Mouse (Mus musculus): ENCODE results near the gene Dpf2. TPM values are rescaled to one million over a fixed set of nuclear protein-coding genes. Genes with fewer than 3 reads are reported as not detected.
A peak's percentile ranks its signal among the peaks of the same experiment; 100 is the strongest.

Dpf2 gene
- polyA plus RNA-seq, 1 experiment from 2014 or later, result 162 TPM

- no peaks in the 10 kb centered on the region for H3K9me3 ChIP-seq (ENCODE audit: low read depth, low read length)
- ATAC-seq (ENCODE audit: insufficient read depth) (peak; percentile 1; the same call in 1 of the 2 replicates), DNase-seq (no peak)
- 0 out of 2 replicates have a peak, but pooled peaks cover 3% of the 10 kb centered on the region for H3K4me1 ChIP-seq (ENCODE audit: insufficient read depth)
- peak overlapping the region; percentile 30; the same call in 1 of the 2 replicates for H3K27ac ChIP-seq (ENCODE audit: low read depth)
- H3K4me2 ChIP-seq, result peak overlapping the region; percentile 89
- H3K27me3 ChIP-seq (ENCODE audit: insufficient read depth, low read length), result no peaks in the 10 kb centered on the region
- H3K9ac ChIP-seq, result peak overlapping the region; percentile 75
- WGBS, result 8% methylated on average over 26 of the region's 31 CpGs
- H3K36me3 ChIP-seq (ENCODE audit: insufficient read depth), result peaks cover 31% of the 10 kb centered on the region
- no peak for TF ChIP-seq CTCF (IDR thresholded peaks at IDR 0.05; ENCODE audit: low read depth)
- peak overlapping the region; percentile 63 for H3K4me3 ChIP-seq (ENCODE audit: low read depth, low read length)
These were observed 19.4 kb downstream of the Dpf2 start for GRCm38 (mm10) chr19:5893282-5894001.

- DNase-seq (no peak), ATAC-seq (ENCODE audit: insufficient read depth) (no peak)
- Histone ChIP-seq H3K36me3 (ENCODE audit: insufficient read depth) (peaks cover 27% of the 10 kb centered on the region), H3K4me1 (ENCODE audit: insufficient read depth) (0 out of 2 replicates have a peak, but pooled peaks cover 3% of the 10 kb centered on the region), H3K9ac (peak overlapping the region; percentile 75; the same call in 1 of the 2 replicates), H3K27me3 (ENCODE audit: insufficient read depth, low read length) (no peaks in the 10 kb centered on the region), H3K4me2 (peak overlapping the region; percentile 89), H3K4me3 (ENCODE audit: low read depth, low read length) (no peak overlapping the region), H3K27ac (ENCODE audit: low read depth) (no peak overlapping the region), H3K9me3 (ENCODE audit: low read depth, low read length) (no peaks in the 10 kb centered on the region)
- TF ChIP-seq CTCF (IDR thresholded peaks at IDR 0.05; ENCODE audit: low read depth), result no peak
- 92% methylated on average over 13 of the region's 13 CpGs for WGBS
These were observed 20.1 kb downstream of the Dpf2 start for GRCm38 (mm10) chr19:5892735-5893134.

DNA sequence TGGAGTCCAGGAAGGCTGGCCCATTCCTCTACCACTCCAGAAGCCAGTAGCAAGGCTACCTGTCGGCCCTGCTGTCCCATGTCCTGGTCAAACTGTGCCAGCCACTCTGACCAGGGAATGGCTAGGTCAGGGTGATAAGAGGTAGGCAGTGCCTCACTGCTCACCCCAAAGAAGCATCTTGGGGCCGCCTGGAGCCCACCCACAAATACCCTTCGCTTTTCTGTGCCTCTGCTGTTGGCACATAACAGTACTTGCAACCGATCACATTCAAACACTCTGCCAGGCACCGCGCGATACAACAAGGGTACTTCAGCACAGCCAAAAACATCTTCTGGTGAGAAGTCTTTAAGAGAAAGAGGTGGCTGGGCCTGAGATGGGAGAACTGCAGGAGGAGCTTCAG lies 20.5 kb downstream of the Dpf2 start:
- Histone ChIP-seq H3K4me3 (ENCODE audit: low read depth, low read length) (no peak overlapping the region), H3K36me3 (ENCODE audit: insufficient read depth) (peaks cover 23% of the 10 kb centered on the region), H3K27me3 (ENCODE audit: insufficient read depth, low read length) (no peaks in the 10 kb centered on the region), H3K9ac (no peak overlapping the region; the same call in 1 of the 2 replicates), H3K4me1 (ENCODE audit: insufficient read depth) (0 out of 2 replicates have a peak, but pooled peaks cover 3% of the 10 kb centered on the region), H3K27ac (ENCODE audit: low read depth) (no peak overlapping the region), H3K9me3 (ENCODE audit: low read depth, low read length) (no peaks in the 10 kb centered on the region), H3K4me2 (no peak overlapping the region)
- TF ChIP-seq CTCF (IDR thresholded peaks at IDR 0.05; ENCODE audit: low read depth), result no peak
- WGBS, result 89% methylated on average over 7 of the region's 7 CpGs
- no peak for ATAC-seq (ENCODE audit: insufficient read depth)
- DNase-seq, result no peak

DNA sequence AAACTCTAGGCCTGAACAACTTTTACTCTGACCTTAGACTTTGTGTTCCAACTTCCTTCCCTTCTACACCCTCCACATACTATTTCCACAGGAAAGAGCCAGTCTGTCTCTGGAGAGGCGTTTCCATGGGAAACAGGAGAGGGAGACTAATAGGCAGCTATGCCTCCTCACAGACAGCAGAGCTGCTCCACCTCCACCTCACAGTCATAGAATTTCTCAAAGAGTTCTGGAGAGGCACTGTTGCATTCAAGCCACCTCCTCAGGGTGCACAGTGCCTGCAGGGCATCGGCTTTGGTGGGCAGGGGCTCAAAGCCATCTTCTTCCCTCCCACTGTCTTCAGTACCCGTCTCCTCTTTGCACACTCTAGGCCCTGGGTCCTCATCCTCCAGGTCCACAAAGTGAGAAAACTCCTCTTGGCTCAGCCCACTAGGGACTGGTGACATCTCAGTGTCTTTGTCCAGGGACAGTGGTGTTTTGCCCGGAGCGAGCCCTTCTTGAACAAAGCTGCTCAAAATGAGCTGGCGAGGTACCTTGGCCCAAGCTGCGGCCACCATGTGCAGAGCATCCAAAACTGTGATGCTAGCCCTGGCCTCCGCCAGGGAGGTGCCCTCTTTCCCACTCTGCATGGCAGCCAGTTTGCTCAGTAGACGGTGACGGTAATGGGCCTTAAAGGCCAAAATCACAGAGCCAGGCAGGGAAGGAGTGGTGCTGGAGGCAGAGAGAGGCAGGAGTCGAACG lies 21.1 kb downstream of the Dpf2 start:
- DNase-seq (no peak), ATAC-seq (ENCODE audit: insufficient read depth) (no peak)
- no peak overlapping the region for H3K27ac ChIP-seq (ENCODE audit: low read depth)
- WGBS, result 93% methylated on average over 12 of the region's 12 CpGs
- no peaks in the 10 kb centered on the region for H3K9me3 ChIP-seq (ENCODE audit: low read depth, low read length)
- H3K4me3 ChIP-seq (ENCODE audit: low read depth, low read length), result no peak overlapping the region
- H3K4me2 ChIP-seq, result no peak overlapping the region
- no peaks in the 10 kb centered on the region for H3K27me3 ChIP-seq (ENCODE audit: insufficient read depth, low read length)
- H3K4me1 ChIP-seq (ENCODE audit: insufficient read depth), result 0 out of 2 replicates have a peak, but pooled peaks cover 3% of the 10 kb centered on the region
- H3K36me3 ChIP-seq (ENCODE audit: insufficient read depth), result peaks cover 20% of the 10 kb centered on the region
- TF ChIP-seq CTCF (IDR thresholded peaks at IDR 0.05; ENCODE audit: low read depth), result no peak
- no peak overlapping the region for H3K9ac ChIP-seq

DNA sequence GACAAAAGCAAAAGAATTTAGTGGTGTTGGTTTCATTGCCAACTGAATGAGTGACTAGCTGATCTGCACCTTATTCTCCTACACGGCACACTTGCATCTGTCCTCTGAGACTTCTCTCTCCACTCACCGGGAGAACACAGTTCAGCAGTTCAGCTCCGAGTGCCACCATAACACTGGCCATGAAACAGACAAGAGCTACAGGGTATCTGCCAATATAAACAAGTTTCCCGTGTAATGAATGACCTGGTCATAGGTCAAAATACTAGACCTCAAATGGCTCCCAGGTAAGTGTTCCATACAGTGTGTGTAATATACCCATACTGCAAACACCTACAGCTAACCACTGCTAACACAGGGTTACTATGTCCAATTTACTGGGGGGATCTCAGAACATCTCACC lies 23.6 kb downstream of the Dpf2 start:
- DNase-seq, result no peak
- 0 out of 2 replicates have a peak, but pooled peaks cover 6% of the 10 kb centered on the region for H3K36me3 ChIP-seq (ENCODE audit: insufficient read depth)
- H3K9me3 ChIP-seq (ENCODE audit: low read depth, low read length), result no peaks in the 10 kb centered on the region
- H3K27me3 ChIP-seq (ENCODE audit: insufficient read depth, low read length), result no peaks in the 10 kb centered on the region
- 0 out of 2 replicates have a peak, but pooled peaks cover 3% of the 10 kb centered on the region for H3K4me1 ChIP-seq (ENCODE audit: insufficient read depth)
- 38% methylated on average over 4 of the region's 4 CpGs for WGBS
- no peak for TF ChIP-seq CTCF (IDR thresholded peaks at IDR 0.05; ENCODE audit: low read depth)
- no peak overlapping the region for H3K4me3 ChIP-seq (ENCODE audit: low read depth, low read length)
- no peak for ATAC-seq (ENCODE audit: insufficient read depth)
- no peak overlapping the region for H3K9ac ChIP-seq
- H3K4me2 ChIP-seq, result no peak overlapping the region
- H3K27ac ChIP-seq (ENCODE audit: low read depth), result no peak overlapping the region

DNA sequence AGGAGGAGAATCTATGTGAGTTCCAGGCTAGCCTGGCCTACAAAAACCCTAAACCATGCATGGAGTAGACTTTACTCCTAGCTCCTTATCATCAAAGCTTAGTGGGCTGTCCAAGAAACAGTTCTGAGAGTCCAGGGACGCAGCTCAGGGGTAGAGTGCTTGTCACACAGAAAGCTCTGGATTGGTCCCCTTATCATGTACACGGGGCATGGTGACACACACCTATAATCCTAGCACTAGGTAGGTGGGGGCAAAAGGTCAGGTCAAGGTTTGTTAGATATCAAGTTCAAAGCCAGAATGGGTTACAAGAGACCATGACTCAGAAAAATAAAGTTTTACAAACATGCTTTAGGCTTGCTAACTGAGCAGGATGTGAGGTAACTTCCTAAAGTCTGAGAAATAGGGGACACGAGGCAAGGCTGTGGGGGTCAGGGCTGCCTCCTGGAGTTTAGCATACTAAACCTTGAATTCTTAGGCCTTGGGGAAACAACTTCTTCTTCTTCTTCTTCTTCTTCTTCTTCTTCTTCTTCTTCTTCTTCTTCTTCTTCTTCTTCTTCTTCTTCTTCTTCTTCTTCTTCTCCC lies 25.5 kb downstream of the Dpf2 start:
- H3K27ac ChIP-seq (ENCODE audit: low read depth), result no peak overlapping the region
- H3K4me3 ChIP-seq (ENCODE audit: low read depth, low read length), result no peak overlapping the region
- ATAC-seq (ENCODE audit: insufficient read depth), result no peak
- TF ChIP-seq CTCF (IDR thresholded peaks at IDR 0.05; ENCODE audit: low read depth), result no peak
- H3K36me3 ChIP-seq (ENCODE audit: insufficient read depth), result 0 out of 2 replicates have a peak, but pooled peaks cover 2% of the 10 kb centered on the region
- DNase-seq, result no peak
- H3K9me3 ChIP-seq (ENCODE audit: low read depth, low read length), result no peaks in the 10 kb centered on the region
- WGBS, result 70% methylated on average over 3 of the region's 3 CpGs
- no peak overlapping the region for H3K4me2 ChIP-seq
- no peaks in the 10 kb centered on the region for H3K27me3 ChIP-seq (ENCODE audit: insufficient read depth, low read length)
- H3K4me1 ChIP-seq (ENCODE audit: insufficient read depth), result no peaks in the 10 kb centered on the region
- H3K9ac ChIP-seq, result no peak overlapping the region

DNA sequence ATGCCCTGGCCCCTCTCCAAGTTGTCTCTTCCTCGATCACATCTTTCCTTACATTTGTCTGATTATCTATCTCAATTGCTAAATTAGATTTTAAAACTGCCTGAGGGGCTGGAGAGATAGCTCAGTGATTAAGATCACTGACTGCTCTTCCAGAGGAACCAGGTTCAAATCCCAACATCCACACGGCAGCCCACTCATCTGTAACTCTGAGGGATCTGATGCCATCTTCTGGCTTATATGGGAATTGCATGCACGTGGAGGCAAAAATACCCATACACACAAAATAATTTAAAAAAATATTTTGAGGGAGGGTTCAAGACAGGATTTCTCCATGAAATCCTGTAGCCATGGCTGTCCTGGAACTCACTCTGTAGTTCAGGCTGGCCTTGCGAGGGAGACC lies 27.0 kb downstream of the Dpf2 start:
- Histone ChIP-seq H3K27ac (ENCODE audit: low read depth) (no peak overlapping the region), H3K4me3 (ENCODE audit: low read depth, low read length) (no peak overlapping the region), H3K36me3 (ENCODE audit: insufficient read depth) (no peaks in the 10 kb centered on the region), H3K4me1 (ENCODE audit: insufficient read depth) (no peaks in the 10 kb centered on the region), H3K4me2 (no peak overlapping the region), H3K9me3 (ENCODE audit: low read depth, low read length) (no peaks in the 10 kb centered on the region), H3K9ac (no peak overlapping the region), H3K27me3 (ENCODE audit: insufficient read depth, low read length) (no peaks in the 10 kb centered on the region)
- TF ChIP-seq CTCF (IDR thresholded peaks at IDR 0.05; ENCODE audit: low read depth), result peak; percentile 63
- DNase-seq, result peak; percentile 66
- ATAC-seq (ENCODE audit: insufficient read depth), result no peak
- 62% methylated on average over 4 of the region's 4 CpGs for WGBS
